Mouse (Mus musculus) duodenum, adult 2 months (tissue): ENCODE data around the gene Prokr2. TPM values are rescaled to one million over a fixed set of nuclear protein-coding genes. Genes with fewer than 3 reads are reported as not detected.

Experiments used
- polyA plus RNA-seq: library from polyadenylated mRNA; depleted of rRNA; stranded (reverse); fragments of >200 nt; gene quantifications from 2 replicates; pipeline ENCODE4 v1.2.3, GENCODE M21; 2012; ENCODE audit warnings: low replicate concordance; rRNA removed

Gene Prokr2
- polyA plus RNA-seq = not detected in 2 replicates

GRCm38 (mm10) chr2:132385194-132385838, at the start of gene Prokr2:
Prokr2 (minus strand) TSS chr2:132385447.

Other genes starting within 250 kb of the Prokr2 start
- gene Slc23a2, start 240.3 kb downstream of the Prokr2 start, polyA plus RNA-seq = 22.1 and 51.2 TPM in 2 replicates
- gene Tmem230, start 137.6 kb downstream of the Prokr2 start, polyA plus RNA-seq = 48.0 and 158 TPM in 2 replicates
- gene Pcna, start 132.1 kb downstream of the Prokr2 start, polyA plus RNA-seq = 49.1 and 59.6 TPM in 2 replicates
- 19.3 and 25.8 TPM in 2 replicates for gene Cds2, start 122.3 kb downstream of the Prokr2 start, polyA plus RNA-seq
- 1.6 and 2.1 TPM in 2 replicates for gene Gpcpd1, start 202.3 kb upstream of the Prokr2 start, polyA plus RNA-seq